ENCODE assay signal across 25 mouse cellular contexts in the genomic region with DNA sequence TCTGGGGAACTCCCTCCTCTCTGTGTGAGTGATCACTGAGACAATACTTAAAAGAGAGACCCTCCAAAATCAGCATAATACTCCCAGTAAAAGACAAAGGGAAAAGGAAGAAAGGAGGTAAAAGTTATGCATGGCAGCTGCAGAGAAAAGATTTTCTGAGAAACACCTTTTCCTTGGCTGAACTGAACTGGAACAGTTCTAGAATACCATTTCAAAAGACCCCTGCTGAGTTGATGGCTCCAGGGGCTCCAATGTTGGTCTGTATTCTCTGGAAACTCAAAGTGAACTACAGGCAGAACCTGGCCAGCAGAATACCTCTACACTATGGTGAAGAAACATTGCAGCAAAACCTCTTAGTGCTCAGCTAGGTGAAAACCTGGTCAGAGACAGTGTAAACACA.
"Had no signal": no experiment of that assay in that cellular context is flagged by ENCODE, and none has a peak within 500 bp of the region (broad histone marks: within the 10 kb centered on the region; RNA-seq: fewer than 3 reads in every experiment).

No protein-coding gene starts in this region.

- DNase-seq: gastrocnemius, postnatal 25 days; heart, adult 18-20 months; heart, postnatal 10 days; heart, postnatal 4 days; kidney, adult 18-20 months; kidney, adult 8-10 months; kidney, postnatal 10 days; kidney, postnatal 25 days; kidney, postnatal 4 days; liver; liver, embryonic 13.5 days had no signal

- H3K9ac ChIP-seq: heart, embryonic 12.5 days; hindbrain, embryonic 12.5 days; hindbrain, embryonic 14.5 days; intestine, embryonic 15.5 days; limb, embryonic 12.5 days; liver, embryonic 13.5 days had no signal

- H3K36me3 ChIP-seq: heart, embryonic 10.5 days; heart, embryonic 12.5 days; hindbrain, embryonic 10.5 days; hindbrain, embryonic 12.5 days; intestine, embryonic 15.5 days; limb, embryonic 10.5 days; limb, embryonic 12.5 days; liver, embryonic 13.5 days had no signal

- H3K4me1 ChIP-seq: heart, embryonic 10.5 days; heart, embryonic 12.5 days; hindbrain, embryonic 10.5 days; hindbrain, embryonic 12.5 days; intestine, embryonic 15.5 days; limb, embryonic 10.5 days; limb, embryonic 12.5 days; liver, embryonic 13.5 days had no signal

- H3K4me3 ChIP-seq: heart, embryonic 10.5 days; heart, embryonic 12.5 days; hindbrain, embryonic 10.5 days; hindbrain, embryonic 12.5 days; intestine, embryonic 15.5 days; layer of hippocampus, adult 2 months; left cerebral cortex, adult 2 months; limb, embryonic 10.5 days; limb, embryonic 12.5 days; liver, embryonic 13.5 days had no signal

- H3K27me3 ChIP-seq: heart, embryonic 12.5 days; hindbrain, embryonic 12.5 days; intestine, embryonic 15.5 days; limb, embryonic 12.5 days; liver, embryonic 13.5 days had no signal

- H3K9me3 ChIP-seq: heart, embryonic 10.5 days; heart, embryonic 12.5 days; hindbrain, embryonic 10.5 days; hindbrain, embryonic 12.5 days; intestine, embryonic 15.5 days; limb, embryonic 10.5 days; limb, embryonic 12.5 days; liver, embryonic 13.5 days had no signal

- H3K4me2 ChIP-seq: heart, embryonic 12.5 days; hindbrain, embryonic 12.5 days; hindbrain, embryonic 14.5 days; intestine, embryonic 15.5 days; limb, embryonic 12.5 days; liver, embryonic 11.5 days; liver, embryonic 13.5 days had no signal

- ATAC-seq: hindbrain, embryonic 16.5 days; inflammation-experienced regulatory T-cells, adult 6 months; intestine, embryonic 15.5 days; intestine, postnatal 0 days had no signal

- H3K27ac ChIP-seq: heart, embryonic 10.5 days; hindbrain, embryonic 10.5 days; hindbrain, embryonic 12.5 days; hindbrain, embryonic 14.5 days; intestine, embryonic 15.5 days; layer of hippocampus, adult 2 months; left cerebral cortex, adult 2 months; limb, embryonic 10.5 days; limb, embryonic 12.5 days; liver, embryonic 13.5 days had no signal
